Mouse (Mus musculus) thymus, adult 2 months (tissue): ENCODE results near the gene Myl3.

Experiments used
- CTCF ChIP-seq: fragments of 200-500 bp; IDR thresholded peaks from 2 replicates; pipeline ENCODE4 v1.5.1; 2012; ENCODE audit warnings: mild to moderate bottlenecking, control low read depth, low read length, moderate library complexity, borderline replicate concordance; ENCODE audit not compliant: control insufficient read depth, poor library complexity, insufficient read depth; ENCODE audit errors: extremely low read depth
- POLR2A ChIP-seq: fragments of 200-500 bp; IDR thresholded peaks from 2 replicates; pipeline ENCODE4 v1.6.1; 2012; ENCODE audit warnings: mild to moderate bottlenecking, low read length, control low read depth, moderate library complexity; ENCODE audit not compliant: control insufficient read depth, poor library complexity, insufficient read depth; ENCODE audit errors: extremely low read depth

GRCm38 (mm10) chr9:110797866-110798265 is 56.2 kb downstream of the Myl3 start, which contains the start of gene Prss42:
- TF ChIP-seq CTCF (no peak), POLR2A (no peak)
